Mouse (Mus musculus): ENCODE results near the gene Zfhx3. TPM values are rescaled to one million over a fixed set of nuclear protein-coding genes. Genes with fewer than 3 reads are reported as not detected.

The Zfhx3 gene
- polyA plus RNA-seq, 1 experiment from 2014 or later, result 44.7 TPM

- Histone ChIP-seq H3K4me1 (ENCODE audit: control insufficient read depth, insufficient read depth, low read length) (peaks cover 22% of the 10 kb centered on the region), H3K27me3 (ENCODE audit: control insufficient read depth, insufficient read depth, low read depth, low read length) (no peaks in the 10 kb centered on the region), H3K36me3 (ENCODE audit: control insufficient read depth, insufficient read depth, low read length) (no peaks in the 10 kb centered on the region), H3K4me2 (ENCODE audit: low read length) (no peak overlapping the region), H3K9ac (ENCODE audit: low read depth, low read length) (no peak overlapping the region), H3K9me3 (replicated peaks; ENCODE audit: control insufficient read depth, low read length, poor library complexity, severe bottlenecking) (no peaks in the 10 kb centered on the region), H3K4me3 (ENCODE audit: low read depth, low read length) (no peak overlapping the region), H3K27ac (ENCODE audit: low read length) (peak overlapping the region; percentile 40)
- 0 out of 2 replicates have a peak, but pooled peaks have one; percentile 15 for ATAC-seq
- WGBS, result 91% methylated on average over 6 of the region's 6 CpGs
Measured at GRCm38 (mm10) chr8:108923161-108923560, 980.7 kb downstream of the Zfhx3 start.

GRCm38 (mm10) chr8:108924526-108924925 lies 982.1 kb downstream of the Zfhx3 start:
- H3K4me1 ChIP-seq (ENCODE audit: control insufficient read depth, insufficient read depth, low read length), result peaks cover 22% of the 10 kb centered on the region
- no peak overlapping the region for H3K4me2 ChIP-seq (ENCODE audit: low read length)
- no peaks in the 10 kb centered on the region for H3K27me3 ChIP-seq (ENCODE audit: control insufficient read depth, insufficient read depth, low read depth, low read length)
- peak overlapping the region; percentile 3; the same call in 1 of the 2 replicates for H3K27ac ChIP-seq (ENCODE audit: low read length)
- no peaks in the 10 kb centered on the region for H3K36me3 ChIP-seq (ENCODE audit: control insufficient read depth, insufficient read depth, low read length)
- ATAC-seq, result no peak
- WGBS, result 93% methylated on average over 9 of the region's 9 CpGs
- H3K9me3 ChIP-seq (replicated peaks; ENCODE audit: control insufficient read depth, low read length, poor library complexity, severe bottlenecking), result no peaks in the 10 kb centered on the region
- H3K4me3 ChIP-seq (ENCODE audit: low read depth, low read length), result no peak overlapping the region
- H3K9ac ChIP-seq (ENCODE audit: low read depth, low read length), result no peak overlapping the region

GRCm38 (mm10) chr8:108926106-108926505 lies 983.7 kb downstream of the Zfhx3 start:
- ATAC-seq, result no peak
- Histone ChIP-seq H3K4me1 (ENCODE audit: control insufficient read depth, insufficient read depth, low read length) (peaks cover 21% of the 10 kb centered on the region; the same call in 1 of the 2 replicates), H3K4me2 (ENCODE audit: low read length) (no peak overlapping the region), H3K36me3 (ENCODE audit: control insufficient read depth, insufficient read depth, low read length) (no peaks in the 10 kb centered on the region), H3K4me3 (ENCODE audit: low read depth, low read length) (no peak overlapping the region), H3K9me3 (replicated peaks; ENCODE audit: control insufficient read depth, low read length, poor library complexity, severe bottlenecking) (no peaks in the 10 kb centered on the region), H3K9ac (ENCODE audit: low read depth, low read length) (no peak overlapping the region), H3K27ac (ENCODE audit: low read length) (peak overlapping the region; percentile 47), H3K27me3 (ENCODE audit: control insufficient read depth, insufficient read depth, low read depth, low read length) (no peaks in the 10 kb centered on the region)
- 72% methylated on average over 11 of the region's 11 CpGs for WGBS

GRCm38 (mm10) chr8:108930635-108931034 lies 988.2 kb downstream of the Zfhx3 start:
- Histone ChIP-seq H3K4me2 (ENCODE audit: low read length) (no peak overlapping the region), H3K9me3 (replicated peaks; ENCODE audit: control insufficient read depth, low read length, poor library complexity, severe bottlenecking) (no peaks in the 10 kb centered on the region), H3K4me1 (ENCODE audit: control insufficient read depth, insufficient read depth, low read length) (peaks cover 20% of the 10 kb centered on the region), H3K27ac (ENCODE audit: low read length) (no peak overlapping the region), H3K4me3 (ENCODE audit: low read depth, low read length) (no peak overlapping the region), H3K36me3 (ENCODE audit: control insufficient read depth, insufficient read depth, low read length) (peaks cover 4% of the 10 kb centered on the region; the same call in 1 of the 2 replicates), H3K27me3 (ENCODE audit: control insufficient read depth, insufficient read depth, low read depth, low read length) (no peaks in the 10 kb centered on the region), H3K9ac (ENCODE audit: low read depth, low read length) (no peak overlapping the region)
- 81% methylated on average over 5 of the region's 5 CpGs for WGBS
- no peak for ATAC-seq

- 34% methylated on average over 13 of the region's 13 CpGs for WGBS
- peaks cover 26% of the 10 kb centered on the region for H3K4me1 ChIP-seq (ENCODE audit: control insufficient read depth, insufficient read depth, low read length)
- H3K36me3 ChIP-seq (ENCODE audit: control insufficient read depth, insufficient read depth, low read length), result peaks cover 4% of the 10 kb centered on the region; the same call in 1 of the 2 replicates
- peak overlapping the region; percentile 26 for H3K27ac ChIP-seq (ENCODE audit: low read length)
- H3K9me3 ChIP-seq (replicated peaks; ENCODE audit: control insufficient read depth, low read length, poor library complexity, severe bottlenecking), result no peaks in the 10 kb centered on the region
- H3K27me3 ChIP-seq (ENCODE audit: control insufficient read depth, insufficient read depth, low read depth, low read length), result no peaks in the 10 kb centered on the region
- no peak overlapping the region for H3K4me3 ChIP-seq (ENCODE audit: low read depth, low read length)
- no peak overlapping the region for H3K9ac ChIP-seq (ENCODE audit: low read depth, low read length)
- no peak overlapping the region for H3K4me2 ChIP-seq (ENCODE audit: low read length)
- ATAC-seq, result no peak
Measured at GRCm38 (mm10) chr8:108931837-108932236, 989.4 kb downstream of the Zfhx3 start.

- H3K4me1 ChIP-seq (ENCODE audit: control insufficient read depth, insufficient read depth, low read length), result peaks cover 34% of the 10 kb centered on the region
- no peaks in the 10 kb centered on the region for H3K9me3 ChIP-seq (replicated peaks; ENCODE audit: control insufficient read depth, low read length, poor library complexity, severe bottlenecking)
- peak overlapping the region; percentile 26; the same call in 1 of the 2 replicates for H3K27ac ChIP-seq (ENCODE audit: low read length)
- no peak overlapping the region for H3K4me2 ChIP-seq (ENCODE audit: low read length)
- peaks cover 4% of the 10 kb centered on the region; the same call in 1 of the 2 replicates for H3K36me3 ChIP-seq (ENCODE audit: control insufficient read depth, insufficient read depth, low read length)
- no peaks in the 10 kb centered on the region for H3K27me3 ChIP-seq (ENCODE audit: control insufficient read depth, insufficient read depth, low read depth, low read length)
- no peak overlapping the region for H3K9ac ChIP-seq (ENCODE audit: low read depth, low read length)
- ATAC-seq, result no peak
- 94% methylated on average over 9 of the region's 9 CpGs for WGBS
- H3K4me3 ChIP-seq (ENCODE audit: low read depth, low read length), result no peak overlapping the region
Measured at GRCm38 (mm10) chr8:108932729-108933128, 990.3 kb downstream of the Zfhx3 start.

GRCm38 (mm10) chr8:108935834-108936694 lies 993.6 kb downstream of the Zfhx3 start:
- peak overlapping the region; percentile 82 for H3K27ac ChIP-seq (ENCODE audit: low read length)
- ATAC-seq, result no peak
- peaks cover 34% of the 10 kb centered on the region for H3K4me1 ChIP-seq (ENCODE audit: control insufficient read depth, insufficient read depth, low read length)

GRCm38 (mm10) chr8:108936695-108937448 lies 994.4 kb downstream of the Zfhx3 start:
- H3K9ac ChIP-seq (ENCODE audit: low read depth, low read length), result no peak overlapping the region
- 48% methylated on average over 19 of the region's 19 CpGs for WGBS
- ATAC-seq, result 0 out of 2 replicates have a peak, but pooled peaks have one; percentile 46

More at GRCm38 (mm10) chr8:108935834-108936694, 993.6 kb downstream of the Zfhx3 start:
- Histone ChIP-seq H3K4me2 (ENCODE audit: low read length) (no peak overlapping the region), H3K4me3 (ENCODE audit: low read depth, low read length) (no peak overlapping the region), H3K27me3 (ENCODE audit: control insufficient read depth, insufficient read depth, low read depth, low read length) (no peaks in the 10 kb centered on the region), H3K9me3 (replicated peaks; ENCODE audit: control insufficient read depth, low read length, poor library complexity, severe bottlenecking) (no peaks in the 10 kb centered on the region; the same call in 1 of the 2 replicates), H3K9ac (ENCODE audit: low read depth, low read length) (no peak overlapping the region), H3K36me3 (ENCODE audit: control insufficient read depth, insufficient read depth, low read length) (peaks cover 10% of the 10 kb centered on the region)
- 70% methylated on average over 18 of the region's 18 CpGs for WGBS

More at GRCm38 (mm10) chr8:108936695-108937448, 994.4 kb downstream of the Zfhx3 start:
- Histone ChIP-seq H3K36me3 (ENCODE audit: control insufficient read depth, insufficient read depth, low read length) (peaks cover 10% of the 10 kb centered on the region), H3K27ac (ENCODE audit: low read length) (peak overlapping the region; percentile 82), H3K9me3 (replicated peaks; ENCODE audit: control insufficient read depth, low read length, poor library complexity, severe bottlenecking) (no peaks in the 10 kb centered on the region; the same call in 1 of the 2 replicates), H3K4me2 (ENCODE audit: low read length) (no peak overlapping the region), H3K27me3 (ENCODE audit: control insufficient read depth, insufficient read depth, low read depth, low read length) (no peaks in the 10 kb centered on the region), H3K4me1 (ENCODE audit: control insufficient read depth, insufficient read depth, low read length) (peaks cover 35% of the 10 kb centered on the region), H3K4me3 (ENCODE audit: low read depth, low read length) (no peak overlapping the region)

All from midbrain, embryonic 16.5 days (tissue).